Mouse (Mus musculus): ENCODE measurements around the gene Dhcr7. TPM values are rescaled to one million over a fixed set of nuclear protein-coding genes. Genes with fewer than 3 reads are reported as not detected.

Gene Dhcr7
- total RNA-seq (2021) (100 to 1,000 TPM; 689 to 950 TPM), polyA plus RNA-seq (2012; rRNA removed) (917 and 1,241 TPM in 2 replicates)
- long read RNA-seq, partial matches to known transcripts: 436 of 482 reads
- long read RNA-seq, other reads (novel, unspliced or antisense): 46 of 482 reads

DNA sequence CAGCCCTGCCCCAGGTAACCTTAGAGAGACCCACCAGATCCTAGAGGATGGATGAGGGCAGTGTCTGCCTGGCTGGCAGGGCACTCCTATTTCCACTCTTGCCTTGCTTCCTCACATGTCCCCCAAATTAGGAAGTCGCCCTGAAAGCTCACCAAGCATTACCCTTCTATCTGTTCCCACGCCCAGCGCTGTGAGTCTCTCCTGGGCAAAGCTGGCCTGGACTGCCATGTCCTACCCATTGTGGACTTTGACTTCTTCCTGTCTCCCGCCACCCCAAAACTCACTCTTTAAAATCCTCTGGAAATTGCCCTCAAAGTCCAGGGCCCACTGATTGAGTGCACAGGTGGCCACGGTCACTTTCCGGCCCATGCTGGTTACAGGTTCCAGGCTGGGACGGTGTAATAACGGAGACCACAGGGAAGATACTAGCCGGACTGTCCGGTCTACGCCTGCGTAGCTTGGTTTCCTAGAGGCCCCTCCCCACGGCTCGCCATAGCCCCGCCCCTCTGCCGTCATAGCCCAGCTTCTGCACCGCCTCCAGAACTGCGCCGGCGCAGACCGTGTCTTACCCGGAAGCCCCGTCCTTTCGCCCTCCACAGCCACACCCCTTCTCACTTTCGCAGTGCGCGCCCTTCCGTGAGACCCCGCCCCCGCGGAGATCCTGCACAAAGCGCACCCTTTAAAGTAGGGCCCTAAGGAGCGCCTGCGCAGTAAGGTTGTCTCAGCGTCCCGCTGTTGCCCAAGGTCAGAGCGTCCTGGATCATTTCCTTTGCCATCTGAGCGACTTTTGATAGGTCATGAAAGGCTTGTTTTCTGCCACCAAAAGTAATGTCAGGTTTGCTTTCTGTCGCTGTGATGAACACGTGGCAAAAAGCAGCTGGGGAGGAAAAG is at the start of gene Dhcr7, which contains the start of gene Nadsyn1:
Gene Dhcr7 (plus strand): TSS at position 771 of the 891 bp plus-strand sequence.
Gene Nadsyn1 (minus strand): TSS at position 475 of the 891 bp plus-strand sequence.
- DNase-seq: peak; percentile 100

DNA sequence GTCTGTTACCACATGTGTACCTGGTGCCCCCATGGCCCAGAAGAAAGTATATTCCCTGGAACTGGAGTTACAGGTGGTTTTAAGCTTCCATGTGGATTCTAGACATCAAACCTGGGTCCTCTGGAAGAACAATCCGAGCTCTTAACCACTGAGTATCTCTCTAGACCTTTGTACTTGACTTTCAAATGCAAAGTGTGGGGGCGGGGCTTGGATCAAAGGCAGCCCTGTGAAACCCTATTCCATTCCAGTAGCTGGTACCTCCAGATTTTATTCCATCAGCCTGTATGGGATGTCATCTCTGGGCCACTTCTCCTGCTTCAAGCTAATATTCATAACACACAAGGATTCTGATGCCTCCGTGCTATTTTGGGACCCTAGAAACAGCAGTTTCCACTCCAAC is 46.8 kb upstream of the Dhcr7 start:
- no peak for DNase-seq

DNA sequence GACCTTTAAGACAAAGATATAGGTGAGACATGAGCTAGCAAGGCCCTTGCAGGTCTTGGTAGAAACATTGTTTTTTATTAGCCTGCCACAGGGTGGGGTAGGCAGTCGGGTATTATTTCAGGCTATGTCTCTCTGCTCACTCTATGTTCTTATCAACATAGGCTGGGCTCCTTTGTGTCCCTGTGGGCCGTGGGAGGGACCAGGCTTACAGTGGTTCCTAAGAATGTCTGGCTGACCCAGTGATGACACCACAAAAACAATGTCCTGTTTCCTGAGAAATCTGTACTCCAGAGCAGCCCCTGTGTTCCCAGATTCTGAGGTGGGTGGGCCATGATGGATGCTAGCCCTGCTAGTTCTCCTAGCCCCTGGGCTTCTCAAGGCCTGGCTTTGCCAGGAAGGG is 45.6 kb upstream of the Dhcr7 start:
- DNase-seq: peak; percentile 30

DNA sequence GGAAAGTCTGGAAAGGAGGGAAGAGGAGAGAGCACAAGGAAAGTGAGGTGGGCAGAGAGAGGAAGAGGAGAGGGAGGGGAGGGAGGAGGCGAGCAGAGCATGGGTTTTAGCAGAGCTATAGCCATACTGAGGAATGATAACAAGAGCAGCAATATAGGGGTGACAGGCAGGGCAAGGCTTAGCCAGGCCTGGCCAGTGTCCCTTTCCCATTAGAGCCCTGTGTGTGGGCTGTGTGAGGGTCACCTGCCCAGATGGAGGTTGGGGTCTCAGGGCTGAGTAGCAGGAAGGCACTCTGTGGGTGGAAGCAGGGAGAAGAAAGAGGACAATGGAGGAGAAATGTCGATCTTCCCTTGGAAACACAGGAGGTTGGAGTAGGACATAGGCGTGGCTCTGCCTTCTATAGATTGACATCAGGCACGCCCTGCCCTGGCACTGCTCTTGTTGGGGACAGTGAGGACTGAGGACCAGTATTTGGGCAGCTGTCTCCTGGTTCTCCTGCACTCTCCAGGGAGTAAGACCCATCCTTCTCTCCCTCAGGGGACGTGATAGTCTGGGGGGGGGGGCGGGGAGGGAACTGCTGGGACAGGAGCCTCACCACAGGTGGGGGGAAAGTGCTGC is 39.5 kb upstream of the Dhcr7 start:
- DNase-seq: no peak

DNA sequence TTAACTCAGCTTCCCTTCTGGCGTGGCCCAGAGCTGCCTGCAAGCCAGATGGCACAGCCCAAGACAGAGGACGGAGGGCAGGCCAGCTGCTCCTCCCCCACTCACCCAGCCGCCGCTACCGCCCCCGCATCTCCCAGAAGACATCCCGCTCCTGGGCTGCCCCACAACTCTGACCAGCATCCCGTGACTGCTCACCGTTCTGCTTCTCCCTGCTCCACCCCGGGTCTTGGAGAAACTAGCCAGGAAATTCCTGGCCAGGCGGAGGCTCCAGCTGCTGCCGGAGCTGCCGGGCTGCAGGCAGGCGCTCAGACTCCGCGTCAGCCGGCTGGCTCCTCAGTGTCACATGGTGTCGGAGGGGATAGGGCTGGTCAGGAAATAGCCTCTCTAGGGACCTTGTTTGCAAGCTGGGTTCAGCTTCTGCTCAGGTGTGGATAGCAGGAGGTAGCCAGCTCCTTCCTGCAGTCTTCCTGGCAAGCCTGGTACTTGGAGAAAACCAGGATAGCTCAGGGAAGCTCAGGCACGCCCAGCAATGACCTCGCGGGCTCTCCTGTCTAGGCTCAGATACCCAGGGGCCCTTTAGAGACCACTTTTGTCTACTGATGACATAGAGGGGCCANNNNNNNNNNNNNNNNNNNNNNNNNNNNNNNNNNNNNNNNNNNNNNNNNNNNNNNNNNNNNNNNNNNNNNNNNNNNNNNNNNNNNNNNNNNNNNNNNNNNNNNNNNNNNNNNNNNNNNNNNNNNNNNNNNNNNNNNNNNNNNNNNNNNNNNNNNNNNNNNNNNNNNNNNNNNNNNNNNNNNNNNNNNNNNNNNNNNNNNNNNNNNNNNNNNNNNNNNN is 38.7 kb upstream of the Dhcr7 start, which contains the start of gene Mrgpre:
Gene Mrgpre (minus strand): TSS at position 505 of the 834 bp plus-strand sequence.
- peak; percentile 84 for DNase-seq

DNA sequence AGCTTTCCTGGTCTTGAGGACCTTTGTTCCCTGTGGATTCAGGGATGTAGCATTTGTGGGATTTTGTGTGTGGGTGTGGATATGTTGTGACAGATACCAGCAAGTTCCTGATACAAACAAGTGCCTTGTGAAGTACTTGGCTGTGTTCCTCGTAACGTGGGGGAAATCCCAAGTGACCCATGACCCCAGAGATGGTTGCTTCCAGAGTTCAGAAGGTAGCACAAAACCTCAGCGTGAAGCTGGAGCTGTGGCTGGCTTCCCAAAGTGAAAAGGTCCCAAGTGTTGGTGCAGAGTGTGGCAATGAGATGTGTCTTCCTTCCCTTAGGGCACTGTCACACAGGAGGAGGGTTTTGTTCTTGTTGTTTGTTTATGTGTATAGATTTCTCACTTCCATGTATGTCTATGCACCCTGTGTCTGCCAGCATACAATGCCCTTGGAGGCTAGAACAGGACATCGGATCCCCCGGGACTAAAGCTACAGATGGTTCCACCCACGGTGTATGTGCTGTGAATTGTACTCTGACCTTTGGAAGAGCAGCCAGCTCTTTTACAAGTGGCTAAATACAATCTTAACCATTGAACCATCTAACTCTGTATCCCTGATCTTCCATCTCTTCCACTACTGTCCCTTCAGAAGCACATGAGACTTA is 30.5 kb upstream of the Dhcr7 start:
- no peak for DNase-seq

DNA sequence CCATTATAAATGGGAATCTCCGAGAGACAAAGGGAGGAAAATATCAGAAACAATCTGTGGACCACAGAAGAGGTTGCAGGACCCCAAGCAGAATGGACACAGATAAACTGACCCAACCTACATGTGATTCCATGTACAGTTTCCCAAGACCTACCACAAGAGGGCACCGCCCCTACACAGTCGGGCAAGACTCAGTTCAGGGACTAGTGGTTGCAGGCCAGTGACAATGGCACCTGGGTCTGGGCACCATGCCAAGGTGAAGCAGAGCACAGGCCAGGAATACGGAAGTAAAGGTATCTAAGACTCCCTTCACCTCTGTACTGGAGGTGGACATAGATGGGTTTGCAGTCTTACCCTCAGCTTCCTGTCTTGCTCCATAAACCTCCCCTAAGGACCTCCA is 29.8 kb upstream of the Dhcr7 start:
- DNase-seq: peak; percentile 49

DNA sequence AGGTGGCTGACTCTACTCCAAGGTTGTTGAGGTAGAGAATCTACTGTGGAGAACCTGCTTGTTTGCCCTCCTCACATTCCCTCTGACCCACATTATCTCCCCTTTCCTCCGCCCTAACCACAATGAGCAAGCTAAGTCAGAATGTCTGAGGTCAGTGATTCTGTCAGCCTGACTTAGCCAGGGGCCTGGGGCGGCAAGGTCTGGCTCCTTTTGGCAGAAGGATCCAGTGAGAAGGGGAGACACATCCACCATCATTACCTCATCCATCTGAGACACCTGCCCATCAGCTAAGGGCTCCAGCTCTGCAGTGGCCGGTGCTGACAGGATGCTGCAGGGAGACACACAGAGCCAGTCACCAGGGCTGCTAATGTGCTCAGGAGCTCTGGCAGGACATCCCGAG is 24.2 kb upstream of the Dhcr7 start:
- DNase-seq: no peak

DNA sequence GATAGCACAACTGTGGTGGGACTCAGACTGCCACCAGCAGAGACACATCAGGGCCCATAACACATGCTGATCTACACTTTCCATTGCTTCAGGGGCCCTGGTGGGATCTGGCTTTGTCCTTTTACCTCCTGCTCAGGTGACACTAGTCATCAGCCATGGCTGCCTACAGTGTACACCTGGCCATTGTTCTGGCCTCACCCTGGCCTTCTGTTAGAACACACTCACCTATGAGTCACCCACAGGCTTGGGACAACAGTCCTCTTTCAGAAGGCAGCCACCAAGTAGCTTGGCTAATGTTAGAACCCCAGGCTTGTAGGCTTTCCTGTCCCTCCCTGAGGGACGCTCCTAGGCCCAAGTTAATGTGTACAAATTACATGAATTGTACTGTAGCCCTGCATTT is 22.2 kb upstream of the Dhcr7 start:
- no peak for DNase-seq

DNA sequence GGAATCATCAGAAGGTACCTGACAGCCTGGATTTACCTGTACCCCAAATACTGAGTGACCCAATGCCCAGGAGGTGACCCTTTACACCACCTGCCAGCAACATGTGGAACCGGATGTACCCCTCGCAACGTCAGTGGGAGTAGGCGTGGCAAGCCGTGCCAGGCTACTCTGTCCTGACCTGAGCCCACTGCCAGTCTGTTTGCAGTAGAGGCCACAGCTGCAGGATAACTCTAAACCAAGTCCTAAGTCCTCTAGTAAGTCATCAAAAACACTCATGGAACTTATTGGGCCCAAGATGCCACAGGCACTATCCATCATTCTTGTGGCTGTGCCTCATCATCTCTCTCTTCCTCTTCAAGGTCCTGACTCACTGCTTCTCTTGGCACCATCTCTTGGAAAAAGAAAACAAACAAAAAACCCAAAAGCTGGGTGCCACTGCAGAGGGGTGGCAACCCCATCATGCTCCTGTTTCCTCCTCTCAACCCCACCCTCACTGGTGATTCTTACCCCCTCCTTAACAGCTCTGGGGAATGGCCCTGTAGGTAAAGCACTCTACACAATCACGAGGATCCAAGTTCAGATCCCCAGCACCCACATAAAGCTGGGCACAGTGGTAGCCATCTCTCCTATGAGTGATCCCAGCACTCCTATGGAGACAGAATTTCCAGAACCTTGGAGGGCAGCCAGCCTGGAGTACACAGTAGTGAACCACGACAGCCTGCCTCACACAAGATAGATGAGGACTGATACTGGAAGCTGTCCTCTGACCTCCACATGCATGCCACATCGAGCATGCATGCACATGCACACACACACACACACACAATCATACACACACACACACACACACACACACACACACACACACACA is 21.5 kb upstream of the Dhcr7 start:
- DNase-seq: peak; percentile 39

DNA sequence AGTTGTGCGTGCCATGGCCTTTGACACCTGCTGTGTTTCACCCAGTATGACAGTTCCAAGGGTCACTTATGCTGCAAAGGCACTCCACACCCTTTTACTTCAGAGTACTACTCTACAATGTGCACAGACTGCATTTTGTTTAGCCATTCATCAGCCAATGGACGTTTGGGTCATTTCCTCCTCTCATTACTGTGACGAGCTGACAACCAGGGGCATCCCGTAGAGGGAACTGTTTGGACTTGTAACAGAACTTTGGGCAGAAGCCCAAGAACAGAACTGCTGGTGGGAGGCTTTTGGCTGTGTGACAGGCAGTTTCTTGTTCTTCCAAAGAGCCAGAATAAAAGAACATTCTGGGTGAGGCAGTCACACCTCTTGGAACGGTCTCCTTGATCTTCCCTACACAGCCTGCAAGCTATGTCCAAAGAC is 17.7 kb upstream of the Dhcr7 start:
- DNase-seq: no peak

DNA sequence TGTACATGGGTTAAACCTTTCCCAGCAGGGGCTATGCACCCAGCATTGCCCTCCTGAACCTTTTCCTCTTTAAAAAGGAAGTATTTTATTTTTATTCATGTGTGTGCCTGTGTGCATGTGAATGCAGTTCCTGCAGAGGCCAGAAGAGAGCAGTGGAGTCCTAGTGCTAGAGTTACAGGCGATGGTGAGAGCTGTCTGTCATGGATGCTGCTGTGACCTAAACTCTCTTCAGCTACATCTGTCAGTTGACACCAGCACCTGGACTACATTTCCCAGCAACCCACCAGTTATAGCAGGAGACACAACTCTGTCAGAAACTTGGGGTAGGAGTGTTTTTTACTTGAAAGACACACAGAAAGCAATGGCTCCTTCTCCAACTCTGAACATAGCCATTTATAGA is 14.0 kb upstream of the Dhcr7 start:
- DNase-seq: no peak

DNA sequence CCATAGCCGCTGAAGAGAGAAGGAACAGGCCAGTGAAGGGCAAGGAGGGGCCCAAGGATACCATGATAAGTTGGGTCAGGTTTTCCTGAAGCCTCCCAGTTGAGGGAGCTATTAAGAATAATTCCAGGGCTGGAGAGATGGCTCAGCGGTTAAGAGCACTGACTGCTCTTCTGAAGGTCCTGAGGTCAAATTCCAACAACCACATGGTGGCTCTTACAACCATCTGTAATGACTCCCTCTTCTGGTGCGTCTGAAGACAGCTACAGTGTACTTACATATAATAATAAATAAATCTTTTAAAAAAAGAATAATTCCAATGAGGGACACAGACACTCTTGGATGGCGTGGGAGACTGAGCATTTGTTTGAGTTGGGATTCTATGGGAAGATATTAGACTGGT is 3.7 kb upstream of the Dhcr7 start:
- DNase-seq: no peak

DNA sequence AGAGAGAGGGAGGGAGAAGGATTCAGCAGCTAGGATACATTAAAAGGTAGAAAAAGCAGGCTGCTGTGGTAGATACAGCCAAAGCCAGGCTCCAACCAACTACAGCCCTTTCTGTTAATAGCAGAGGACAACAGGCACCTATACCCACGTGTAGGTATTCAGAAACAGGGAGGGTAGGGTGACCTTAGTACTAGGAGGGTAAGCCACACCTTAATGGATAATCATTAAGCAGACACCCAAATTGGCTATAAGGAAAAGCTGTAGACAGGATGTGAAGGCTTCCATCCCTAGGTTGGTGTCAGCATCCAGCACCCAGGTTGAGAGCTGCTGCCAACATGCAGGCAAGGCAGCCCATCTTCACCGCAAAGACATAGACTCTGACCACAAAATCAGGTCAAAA is 1.7 kb upstream of the Dhcr7 start:
- DNase-seq: no peak

DNA sequence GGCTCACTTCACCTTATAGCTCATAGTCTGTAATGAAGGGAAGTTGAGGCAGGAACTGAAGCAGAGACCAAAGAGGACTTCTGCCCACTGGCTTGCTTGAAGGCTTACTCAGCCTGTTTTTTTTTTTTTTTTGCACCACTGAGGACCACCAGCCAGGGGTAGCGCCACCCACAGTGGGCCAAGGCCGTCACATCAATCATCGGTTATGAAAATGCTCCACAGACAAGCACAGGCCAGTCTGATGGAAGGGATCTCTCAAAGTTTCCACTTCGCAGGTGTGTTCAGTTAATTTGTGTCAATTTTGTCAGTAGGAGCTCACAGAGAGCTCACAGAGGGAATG is 291 bp downstream of the Dhcr7 start:
- DNase-seq: no peak

DNA sequence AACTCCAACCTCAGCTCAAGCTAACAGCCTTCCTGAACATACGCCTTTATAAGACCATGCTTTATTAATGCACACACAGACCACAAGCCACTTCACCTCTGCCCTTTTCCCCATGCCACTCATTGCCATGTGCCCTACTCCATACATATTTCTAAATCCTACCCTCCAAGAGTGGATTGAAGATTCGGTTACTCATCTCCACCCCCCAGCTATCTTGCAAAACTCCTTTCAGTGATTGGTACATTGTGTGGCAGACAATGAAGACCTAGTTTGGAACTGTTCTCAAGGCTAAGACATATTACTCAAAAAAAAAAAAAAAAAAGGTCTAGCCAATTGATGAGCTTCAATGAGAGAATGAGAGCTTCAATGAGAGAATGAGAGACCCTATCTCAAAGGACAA is 4.0 kb downstream of the Dhcr7 start:
- DNase-seq: no peak

DNA sequence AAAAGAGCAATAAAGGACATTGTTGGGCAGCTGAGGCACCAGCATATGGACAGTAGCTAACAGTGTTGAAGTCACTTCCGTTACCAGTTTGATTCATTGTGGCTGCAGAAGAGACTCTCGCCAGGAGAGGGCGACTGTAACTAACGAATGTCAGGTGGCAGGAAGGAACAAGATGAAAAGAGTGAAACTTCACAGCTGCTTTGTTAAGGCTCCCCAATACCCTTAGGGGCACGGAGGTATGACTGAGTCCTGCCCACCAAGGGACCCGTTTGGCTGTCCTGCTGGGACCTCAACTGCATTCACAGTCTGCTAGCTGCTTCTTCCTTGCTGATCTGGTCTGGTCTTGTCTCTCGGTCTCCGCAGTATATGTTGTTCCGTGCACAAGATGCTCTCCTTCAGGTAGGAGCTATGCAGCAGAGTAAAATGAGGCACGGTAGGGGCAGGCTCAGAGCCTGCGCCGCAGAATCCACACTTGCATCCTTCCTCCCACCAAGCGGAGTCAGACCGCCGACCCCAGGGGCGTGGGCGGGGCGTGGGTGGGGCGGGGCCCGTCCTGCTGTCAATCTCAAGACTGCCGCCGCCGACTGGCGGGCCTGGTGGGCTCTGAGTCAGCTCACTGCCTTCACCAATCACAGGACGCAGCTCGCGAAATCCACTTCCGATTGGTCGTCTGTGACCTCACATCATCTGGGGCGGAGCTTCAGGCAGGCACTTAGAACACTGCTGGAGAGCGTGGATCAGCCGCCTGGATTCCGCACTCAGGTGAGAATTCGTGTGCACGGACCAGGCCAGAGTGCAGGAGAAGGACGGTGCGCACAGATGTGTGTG is 6.8 kb downstream of the Dhcr7 start:
- peak; percentile 96 for DNase-seq

DNA sequence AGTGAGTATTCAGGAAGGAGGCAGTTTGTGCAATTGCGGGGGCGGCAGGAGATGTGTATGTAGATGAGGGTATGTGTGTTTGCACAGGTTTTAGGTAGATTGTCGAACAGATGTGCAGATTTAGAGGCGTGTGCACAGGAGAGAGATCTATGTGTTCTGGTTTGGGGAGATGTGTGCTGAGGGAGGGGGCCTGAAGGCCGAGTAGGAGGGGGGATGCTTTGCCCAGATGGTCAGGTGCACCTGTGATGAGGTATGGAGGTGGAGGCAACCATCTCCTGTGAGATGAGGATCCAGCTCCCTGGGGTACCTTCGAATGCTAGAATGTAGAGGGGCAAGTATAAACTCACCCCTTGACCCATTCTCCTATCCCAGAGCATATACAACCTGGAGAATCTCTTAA is 7.5 kb downstream of the Dhcr7 start:
- no peak for DNase-seq

DNA sequence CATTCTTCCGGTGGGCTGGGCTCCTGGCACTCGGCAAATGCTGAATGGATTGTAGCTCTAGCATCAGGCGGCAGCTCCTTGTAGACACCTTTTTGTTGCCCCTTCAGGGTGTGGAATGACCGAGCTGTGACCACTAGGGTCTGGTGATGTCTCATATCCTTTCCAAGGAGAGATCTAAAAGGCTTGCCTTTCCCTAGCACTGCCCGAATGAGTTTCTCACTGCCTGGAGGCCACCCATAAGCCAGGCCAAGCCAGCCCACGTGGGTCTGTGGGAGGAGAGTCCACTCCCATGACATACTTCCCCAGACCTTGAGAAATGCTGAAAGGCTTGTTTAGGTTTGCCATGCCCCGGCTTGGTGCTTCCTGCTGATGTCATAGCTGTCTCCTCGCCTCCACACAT is 9.3 kb downstream of the Dhcr7 start:
- peak; percentile 91 for DNase-seq

DNA sequence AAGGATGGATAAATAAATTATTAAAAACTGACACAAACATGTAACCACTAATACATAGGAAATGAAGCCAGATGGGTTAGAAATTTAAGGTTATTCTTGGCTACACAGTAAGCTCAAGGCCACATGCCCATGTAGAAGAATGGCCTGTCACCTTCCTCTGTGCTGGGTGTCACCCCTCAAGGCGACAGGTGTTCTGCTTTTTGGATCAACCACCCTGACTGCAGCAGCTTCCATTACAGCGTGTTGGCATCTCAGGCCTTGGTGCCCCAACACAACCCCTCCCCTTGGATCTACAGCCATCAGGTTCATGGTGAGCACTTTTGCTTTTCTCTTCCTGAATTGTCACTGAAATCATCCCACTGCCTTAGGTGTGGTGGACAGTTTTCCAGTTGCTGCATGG is 9.7 kb downstream of the Dhcr7 start:
- DNase-seq: peak; percentile 38

Data from adrenal gland, adult 2 months (tissue).